Mouse (Mus musculus) thymus, adult 2 months (tissue): Measurements from ENCODE around the gene 4933414I15Rik. TPM values are rescaled to one million over a fixed set of nuclear protein-coding genes. Genes with fewer than 3 reads are reported as not detected.

Source experiments
- DNase-seq: peaks from one replicate; pipeline ENCODE4 v3.0.0; 2021
- H3K27ac ChIP-seq: fragments of 200-500 bp; 2 replicates; pipeline ENCODE4 v1.5.1; 2012; ENCODE audit warnings: low read length, control low read depth; ENCODE audit not compliant: control insufficient read depth, insufficient read depth
- H3K27me3 ChIP-seq: fragments of 200-500 bp; 2 replicates; pipeline ENCODE4 v1.6.1; 2012; ENCODE audit warnings: mild to moderate bottlenecking, low read length, moderate library complexity, mixed read lengths; ENCODE audit not compliant: control insufficient read depth, insufficient read depth
- H3K36me3 ChIP-seq: fragments of 200-500 bp; 2 replicates; pipeline ENCODE4 v1.6.1; 2012; ENCODE audit warnings: mild to moderate bottlenecking, low read length, moderate library complexity; ENCODE audit not compliant: control insufficient read depth, insufficient read depth
- H3K4me1 ChIP-seq: fragments of 200-500 bp; replicated peaks from 2 replicates; pipeline ENCODE4 v1.6.1; 2012; ENCODE audit warnings: low read length; ENCODE audit not compliant: control insufficient read depth, insufficient read depth
- H3K4me3 ChIP-seq: fragments of 200-500 bp; 2 replicates; pipeline ENCODE4 v1.5.1; 2012; ENCODE audit warnings: mild to moderate bottlenecking, low read length, control low read depth, moderate library complexity; ENCODE audit not compliant: control insufficient read depth, insufficient read depth
- CTCF ChIP-seq: fragments of 200-500 bp; IDR thresholded peaks from 2 replicates; pipeline ENCODE4 v1.5.1; 2012; ENCODE audit warnings: mild to moderate bottlenecking, control low read depth, low read length, moderate library complexity, borderline replicate concordance; ENCODE audit not compliant: control insufficient read depth, poor library complexity, insufficient read depth; ENCODE audit errors: extremely low read depth
- POLR2A ChIP-seq: fragments of 200-500 bp; IDR thresholded peaks from 2 replicates; pipeline ENCODE4 v1.6.1; 2012; ENCODE audit warnings: mild to moderate bottlenecking, low read length, control low read depth, moderate library complexity; ENCODE audit not compliant: control insufficient read depth, poor library complexity, insufficient read depth; ENCODE audit errors: extremely low read depth
- WGBS: fragments of 180-500 bp; shearing (Covaris S2); methylation state at CpG from one replicate; pipeline ENCODE4 v1.1.7; 2018; 5-methylcytosine and 5-hydroxymethylcytosine counted together
- polyA plus RNA-seq: library from polyadenylated mRNA; depleted of rRNA; stranded (reverse); fragments of >200 nt; gene quantifications from 2 replicates; pipeline ENCODE4 v1.2.3, GENCODE M21; 2012

4933414I15Rik gene
- polyA plus RNA-seq, 1 experiment, result not detected

- Histone ChIP-seq H3K27me3 (no peaks in the 10 kb centered on the region), H3K27ac (no peak overlapping the region), H3K4me1 (no peaks in the 10 kb centered on the region), H3K4me3 (no peak overlapping the region), H3K36me3 (no peaks in the 10 kb centered on the region)
- 61% methylated on average over 12 of the region's 12 CpGs for WGBS
- TF ChIP-seq CTCF (no peak), POLR2A (no peak)
- no peak for DNase-seq
Observed at GRCm38 (mm10) chr11:50942386-50942785, 1.2 kb downstream of the 4933414I15Rik start.

- DNase-seq, result no peak
- WGBS, result 37% methylated on average over 14 of the region's 14 CpGs
- Histone ChIP-seq H3K4me3 (no peak overlapping the region), H3K27me3 (no peaks in the 10 kb centered on the region), H3K4me1 (no peaks in the 10 kb centered on the region), H3K27ac (no peak overlapping the region), H3K36me3 (no peaks in the 10 kb centered on the region)
- TF ChIP-seq POLR2A (no peak), CTCF (no peak)
Observed at GRCm38 (mm10) chr11:50939621-50940366, 3.8 kb downstream of the 4933414I15Rik start.

DNA sequence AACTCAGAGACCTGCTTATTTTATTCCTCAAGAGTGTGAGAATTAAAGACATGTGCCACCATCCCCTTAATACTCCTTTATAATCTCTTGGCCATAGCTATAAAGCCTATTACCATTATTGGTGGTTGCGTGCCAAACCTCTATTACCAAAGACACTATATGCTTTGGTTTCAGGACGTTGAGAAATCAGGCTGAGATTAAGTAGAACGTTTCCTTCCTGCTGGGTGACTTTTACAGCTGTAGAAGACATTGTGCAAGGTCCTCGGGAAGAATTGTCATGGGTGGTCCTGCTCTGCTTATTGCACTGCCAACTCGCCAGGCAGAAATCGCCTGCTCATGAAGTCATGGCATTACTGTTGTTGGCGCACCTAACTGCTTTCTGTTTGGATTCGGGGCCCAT lies 5.1 kb downstream of the 4933414I15Rik start:
- Histone ChIP-seq H3K4me1 (no peaks in the 10 kb centered on the region), H3K4me3 (no peak overlapping the region), H3K27ac (no peak overlapping the region), H3K36me3 (no peaks in the 10 kb centered on the region), H3K27me3 (no peaks in the 10 kb centered on the region)
- 75% methylated on average over 8 of the region's 8 CpGs for WGBS
- no peak for TF ChIP-seq POLR2A
- no peak for TF ChIP-seq CTCF
- no peak for DNase-seq

- TF ChIP-seq CTCF (no peak), POLR2A (no peak)
Observed at GRCm38 (mm10) chr11:50932040-50932439, 11.5 kb downstream of the 4933414I15Rik start.

GRCm38 (mm10) chr11:50931451-50931866 lies 12.1 kb downstream of the 4933414I15Rik start, which contains the start of gene Zfp354b:
Gene Zfp354b, minus strand, starts transcription at chr11:50931633.
- peak within 1 kb of the TSS; percentile 40 for H3K4me3 ChIP-seq
- H3K36me3 ChIP-seq, result no peaks in the 10 kb centered on the region
- peak; percentile 27 for DNase-seq
- TF ChIP-seq CTCF (no peak), POLR2A (no peak)
- peaks cover 10% of the 10 kb centered on the region; the same call in 1 of the 2 replicates for H3K4me1 ChIP-seq
- H3K27ac ChIP-seq, result no peak within 1 kb of the TSS
- 1% methylated on average over 18 of the region's 18 CpGs for WGBS
- peaks cover 8% of the 10 kb centered on the region; the same call in 1 of the 2 replicates for H3K27me3 ChIP-seq

More at GRCm38 (mm10) chr11:50932040-50932439, 11.5 kb downstream of the 4933414I15Rik start:
- no peak for DNase-seq
- Histone ChIP-seq H3K27me3 (peaks cover 8% of the 10 kb centered on the region; the same call in 1 of the 2 replicates), H3K4me1 (peaks cover 10% of the 10 kb centered on the region; the same call in 1 of the 2 replicates), H3K4me3 (no peak overlapping the region), H3K27ac (no peak overlapping the region), H3K36me3 (no peaks in the 10 kb centered on the region)
- WGBS, result 75% methylated on average over 1 of the region's 1 CpGs

DNA sequence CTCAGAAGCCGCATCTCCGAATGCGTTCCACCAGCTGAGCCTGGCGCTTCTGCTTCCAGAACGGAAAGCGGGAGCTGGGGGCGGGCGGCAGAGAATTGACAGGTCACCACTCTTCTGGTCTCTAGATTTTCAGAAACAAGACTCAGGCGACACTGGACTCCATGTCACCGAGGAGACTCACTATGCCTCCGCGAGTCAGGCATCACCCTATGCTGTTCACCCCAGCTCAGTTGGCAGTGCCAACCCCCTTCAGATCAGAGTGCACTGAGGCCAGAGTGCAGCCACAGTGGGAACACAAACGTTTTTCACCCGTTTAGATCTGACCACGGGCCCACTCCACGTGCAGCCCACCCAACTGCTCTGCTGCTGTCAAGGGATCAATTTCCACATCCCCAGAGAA lies 12.5 kb downstream of the 4933414I15Rik start:
- Histone ChIP-seq H3K4me3 (peak overlapping the region; percentile 40), H3K4me1 (peaks cover 10% of the 10 kb centered on the region; the same call in 1 of the 2 replicates), H3K27ac (no peak overlapping the region), H3K27me3 (peaks cover 8% of the 10 kb centered on the region; the same call in 1 of the 2 replicates), H3K36me3 (no peaks in the 10 kb centered on the region)
- DNase-seq, result no peak
- TF ChIP-seq CTCF, result no peak
- TF ChIP-seq POLR2A, result no peak
- WGBS, result 5% methylated on average over 16 of the region's 16 CpGs
